Mouse (Mus musculus): ENCODE results near the gene Poc1b.

Poc1b gene

GRCm38 (mm10) chr10:99114295-99114694 is 7.5 kb downstream of the Poc1b start:
- in situ Hi-C loops (cut with MboI, MseI): no loop called here

GRCm38 (mm10) chr10:99115471-99116236 is 8.8 kb downstream of the Poc1b start:
- in situ Hi-C loops (cut with MboI, MseI): no loop called here

GRCm38 (mm10) chr10:99116237-99116632 is 9.4 kb downstream of the Poc1b start:
- in situ Hi-C loops (cut with MboI, MseI): no loop called here

GRCm38 (mm10) chr10:99116650-99117615 is 10.1 kb downstream of the Poc1b start:
- in situ Hi-C loops (cut with MboI, MseI): no loop called here

- in situ Hi-C loops (cut with MboI, MseI): no loop called here
Measured at GRCm38 (mm10) chr10:99117876-99118275, 11.0 kb downstream of the Poc1b start.

- in situ Hi-C loops (cut with MboI, MseI): no loop called here
Measured at GRCm38 (mm10) chr10:99118697-99119096, 11.9 kb downstream of the Poc1b start.

GRCm38 (mm10) chr10:99119471-99119870 is 12.6 kb downstream of the Poc1b start:
- in situ Hi-C loops (cut with MboI, MseI): no loop called here

GRCm38 (mm10) chr10:99126225-99126624 is 19.4 kb downstream of the Poc1b start, which contains the start of gene Phxr2:
TSS of gene Phxr2 (minus strand) at chr10:99126325.
- in situ Hi-C loops (cut with MboI, MseI): no loop called here

- in situ Hi-C loops (cut with MboI, MseI): no loop called here
Measured at GRCm38 (mm10) chr10:99126954-99127353, 20.1 kb downstream of the Poc1b start.

GRCm38 (mm10) chr10:99127691-99128261 is 20.9 kb downstream of the Poc1b start:
- in situ Hi-C loops (cut with MboI, MseI): no loop called here

- in situ Hi-C loops (cut with MboI, MseI): no loop called here
Measured at GRCm38 (mm10) chr10:99130611-99131010, 23.8 kb downstream of the Poc1b start.

GRCm38 (mm10) chr10:99131298-99131697 is 24.5 kb downstream of the Poc1b start:
- in situ Hi-C loops (cut with MboI, MseI): no loop called here

GRCm38 (mm10) chr10:99132189-99132588 is 25.4 kb downstream of the Poc1b start:
- in situ Hi-C loops (cut with MboI, MseI): no loop called here

- in situ Hi-C loops (cut with MboI, MseI): no loop called here
Measured at GRCm38 (mm10) chr10:99132595-99133272, 25.9 kb downstream of the Poc1b start.

- in situ Hi-C loops (cut with MboI, MseI): no loop called here
Measured at GRCm38 (mm10) chr10:99133321-99133875, 26.6 kb downstream of the Poc1b start.

- in situ Hi-C loops (cut with MboI, MseI): no loop called here
Measured at GRCm38 (mm10) chr10:99136337-99136736, 29.5 kb downstream of the Poc1b start.

GRCm38 (mm10) chr10:99145611-99146010 is 38.8 kb downstream of the Poc1b start:
- in situ Hi-C loops (cut with MboI, MseI): no loop called here

GRCm38 (mm10) chr10:99146596-99146995 is 39.8 kb downstream of the Poc1b start:
- in situ Hi-C loops (cut with MboI, MseI): no loop called here

- in situ Hi-C loops (cut with MboI, MseI): no loop called here
Measured at GRCm38 (mm10) chr10:99150016-99150415, 43.2 kb downstream of the Poc1b start.

- in situ Hi-C loops (cut with MboI, MseI): no loop called here
Measured at GRCm38 (mm10) chr10:99151580-99151979, 44.7 kb downstream of the Poc1b start.

- in situ Hi-C loops (cut with MboI, MseI): no loop called here
Measured at GRCm38 (mm10) chr10:99152063-99152462, 45.2 kb downstream of the Poc1b start.

All from T-helper 2 cell (primary cell).